Mouse (Mus musculus): ENCODE measurements around the gene Cct6b. TPM values are rescaled to one million over a fixed set of nuclear protein-coding genes. Genes with fewer than 3 reads are reported as not detected.
"Not testable (repeated sequence)": the region's sequence is repeated elsewhere in the genome, so short reads cannot be mapped to it uniquely, and the experiment has no call there.

The Cct6b gene
- total RNA-seq, 1 experiment: 0.98 TPM

DNA sequence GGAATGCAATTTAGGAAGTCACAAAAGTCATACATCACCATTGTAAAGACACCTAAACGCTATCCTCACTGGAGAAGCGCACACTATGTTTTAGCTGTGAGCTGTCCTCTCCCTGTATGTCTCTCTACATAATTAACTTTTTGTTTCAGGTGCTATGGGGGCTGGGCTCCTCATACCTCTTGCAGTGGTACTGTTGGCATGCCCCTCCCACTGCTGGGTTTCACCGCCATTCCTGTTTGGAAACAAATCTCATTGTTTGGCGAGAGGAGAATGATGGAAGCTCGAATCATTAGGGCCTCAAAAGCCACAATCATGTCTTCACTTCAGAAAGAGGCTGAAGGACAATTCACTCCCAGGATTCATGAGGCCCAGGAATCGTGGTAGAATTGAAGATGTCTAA, 59.0 kb downstream of the Cct6b start:
- no peak for DNase-seq (ENCODE audit: low read depth, low spot score)
- no peak overlapping the region for H3K27ac ChIP-seq (ENCODE audit: insufficient read depth, low read depth, low read length, poor library complexity, severe bottlenecking)
- TF ChIP-seq CHD2 (IDR thresholded peaks at IDR 0.05; ENCODE audit: low read depth, low read length): no peak
- TF ChIP-seq HCFC1 (IDR thresholded peaks at IDR 0.05; ENCODE audit: borderline replicate concordance, insufficient read depth, low read length): no peak
- TF ChIP-seq ZNF384 (IDR thresholded peaks at IDR 0.05; ENCODE audit: low read depth, low read length): no peak
- TF ChIP-seq MAFK (IDR thresholded peaks at IDR 0.05; ENCODE audit: insufficient read depth, low read depth, low read length): no peak
- no peak for TF ChIP-seq ZC3H11A (IDR thresholded peaks at IDR 0.05; ENCODE audit: borderline replicate concordance, low read depth, low read length)
- no peak overlapping the region for H3K9ac ChIP-seq (ENCODE audit: insufficient read depth, low read depth, low read length, poor library complexity, severe bottlenecking)
- no peaks in the 10 kb centered on the region for H3K4me1 ChIP-seq (ENCODE audit: control insufficient read depth in 2 of 2, insufficient read depth in 2 of 2, low read length in 2 of 2, poor library complexity in 1 of 2)
- no peaks in the 10 kb centered on the region for H3K36me3 ChIP-seq (ENCODE audit: control insufficient read depth, insufficient read depth, low read length, poor library complexity, severe bottlenecking)
- no peak overlapping the region for H3K4me3 ChIP-seq (ENCODE audit: insufficient read depth in 1 of 2, low read depth in 1 of 2, low read length in 2 of 2, poor library complexity in 1 of 2, severe bottlenecking in 1 of 2)
- H3K9me3 ChIP-seq (ENCODE audit: control insufficient read depth, insufficient read depth, low read depth, low read length): no peaks in the 10 kb centered on the region
- in situ Hi-C loops (cut with MboI; ENCODE audit: low sequenced_read_pairs in 2 of 2, unreplicated experiment in 2 of 2): loop anchor here in 1 of 2 experiments (25.0 kb wide), 1 partner anchor 468 kb away; no protein-coding TSS in a partner anchor

DNA sequence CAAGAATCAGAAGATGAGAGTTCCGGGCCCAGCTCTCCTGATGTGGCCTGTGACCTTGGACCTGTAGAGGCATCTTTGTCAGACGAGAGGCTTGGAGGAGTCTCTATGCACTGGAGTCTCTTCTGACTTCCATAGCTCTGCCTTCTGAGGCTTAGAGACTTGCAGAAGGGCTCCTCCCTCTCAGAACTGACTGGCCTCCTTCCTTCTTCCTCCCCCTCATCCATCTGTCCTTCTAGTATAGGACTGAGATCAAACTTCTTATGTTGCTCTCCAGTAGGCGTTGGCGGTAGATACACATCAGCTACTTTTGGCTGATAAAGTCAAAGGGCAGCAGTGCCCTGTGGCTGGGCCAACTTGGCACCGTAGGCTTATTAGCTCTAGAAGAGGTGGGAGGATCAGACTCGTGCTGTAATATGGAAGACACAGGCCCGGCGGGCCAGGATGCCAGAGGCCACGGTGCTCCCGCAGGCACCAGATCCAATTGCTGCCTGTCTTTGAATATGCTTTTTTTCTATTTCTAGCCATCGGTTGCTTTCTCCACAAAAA, 64.2 kb downstream of the Cct6b start:
- Histone ChIP-seq H3K27ac (ENCODE audit: insufficient read depth, low read depth, low read length, poor library complexity, severe bottlenecking) (no peak overlapping the region), H3K4me3 (ENCODE audit: insufficient read depth in 1 of 2, low read depth in 1 of 2, low read length in 2 of 2, poor library complexity in 1 of 2, severe bottlenecking in 1 of 2) (no peak overlapping the region), H3K36me3 (ENCODE audit: control insufficient read depth, insufficient read depth, low read length, poor library complexity, severe bottlenecking) (no peaks in the 10 kb centered on the region), H3K4me1 (ENCODE audit: control insufficient read depth in 2 of 2, insufficient read depth in 2 of 2, low read length in 2 of 2, poor library complexity in 1 of 2) (no peaks in the 10 kb centered on the region), H3K9me3 (ENCODE audit: control insufficient read depth, insufficient read depth, low read depth, low read length) (no peaks in the 10 kb centered on the region), H3K9ac (ENCODE audit: insufficient read depth, low read depth, low read length, poor library complexity, severe bottlenecking) (no peak overlapping the region)
- in situ Hi-C loops (cut with MboI; ENCODE audit: low sequenced_read_pairs in 2 of 2, unreplicated experiment in 2 of 2): loop anchor here in 1 of 2 experiments (25.0 kb wide), 1 partner anchor 463 kb away; no protein-coding TSS in a partner anchor
- no peak for TF ChIP-seq ZNF384 (IDR thresholded peaks at IDR 0.05; ENCODE audit: low read depth, low read length)
- no peak for TF ChIP-seq MAFK (IDR thresholded peaks at IDR 0.05; ENCODE audit: insufficient read depth, low read depth, low read length)
- TF ChIP-seq HCFC1 (IDR thresholded peaks at IDR 0.05; ENCODE audit: borderline replicate concordance, insufficient read depth, low read length): no peak
- no peak for TF ChIP-seq CHD2 (IDR thresholded peaks at IDR 0.05; ENCODE audit: low read depth, low read length)
- no peak for TF ChIP-seq ZC3H11A (IDR thresholded peaks at IDR 0.05; ENCODE audit: borderline replicate concordance, low read depth, low read length)
- DNase-seq (ENCODE audit: low read depth, low spot score): no peak

DNA sequence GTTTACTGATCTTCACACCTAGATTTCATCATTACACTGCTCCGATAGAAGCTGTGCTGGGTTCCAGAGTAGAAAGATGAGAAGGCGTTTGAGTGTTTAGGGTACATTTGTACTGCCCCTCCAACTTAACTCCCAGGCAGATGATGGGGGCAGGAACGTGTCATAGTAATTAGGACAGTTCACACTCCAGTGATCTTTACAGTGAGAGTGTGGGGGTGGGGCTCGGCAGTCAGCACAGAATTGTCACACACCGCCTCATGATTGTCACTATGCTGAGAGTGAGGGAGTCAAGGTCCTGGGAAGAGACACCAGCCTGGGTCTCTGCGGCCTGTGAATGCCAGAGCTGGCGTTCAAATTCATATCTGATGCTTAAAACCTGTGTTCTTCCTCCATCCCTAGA, 68.2 kb downstream of the Cct6b start:
- 0 out of 4 replicates have a peak, but pooled peaks cover 0 to under 1% of the 10 kb centered on the region in 2 experiments for H3K4me1 ChIP-seq (ENCODE audit: control insufficient read depth in 2 of 2, insufficient read depth in 2 of 2, low read length in 2 of 2, poor library complexity in 1 of 2)
- no peak overlapping the region for H3K27ac ChIP-seq (ENCODE audit: insufficient read depth, low read depth, low read length, poor library complexity, severe bottlenecking)
- no peak overlapping the region for H3K4me3 ChIP-seq (ENCODE audit: insufficient read depth in 1 of 2, low read depth in 1 of 2, low read length in 2 of 2, poor library complexity in 1 of 2, severe bottlenecking in 1 of 2)
- in situ Hi-C loops (cut with MboI; ENCODE audit: low sequenced_read_pairs in 2 of 2, unreplicated experiment in 2 of 2): no loop called here
- no peaks in the 10 kb centered on the region for H3K9me3 ChIP-seq (ENCODE audit: control insufficient read depth, insufficient read depth, low read depth, low read length)
- DNase-seq (ENCODE audit: low read depth, low spot score): no peak
- no peak overlapping the region for H3K9ac ChIP-seq (ENCODE audit: insufficient read depth, low read depth, low read length, poor library complexity, severe bottlenecking)
- TF ChIP-seq MAFK (IDR thresholded peaks at IDR 0.05; ENCODE audit: insufficient read depth, low read depth, low read length) (no peak), ZC3H11A (IDR thresholded peaks at IDR 0.05; ENCODE audit: borderline replicate concordance, low read depth, low read length) (no peak), CHD2 (IDR thresholded peaks at IDR 0.05; ENCODE audit: low read depth, low read length) (no peak), ZNF384 (IDR thresholded peaks at IDR 0.05; ENCODE audit: low read depth, low read length) (no peak), HCFC1 (IDR thresholded peaks at IDR 0.05; ENCODE audit: borderline replicate concordance, insufficient read depth, low read length) (no peak)
- H3K36me3 ChIP-seq (ENCODE audit: control insufficient read depth, insufficient read depth, low read length, poor library complexity, severe bottlenecking): no peaks in the 10 kb centered on the region

DNA sequence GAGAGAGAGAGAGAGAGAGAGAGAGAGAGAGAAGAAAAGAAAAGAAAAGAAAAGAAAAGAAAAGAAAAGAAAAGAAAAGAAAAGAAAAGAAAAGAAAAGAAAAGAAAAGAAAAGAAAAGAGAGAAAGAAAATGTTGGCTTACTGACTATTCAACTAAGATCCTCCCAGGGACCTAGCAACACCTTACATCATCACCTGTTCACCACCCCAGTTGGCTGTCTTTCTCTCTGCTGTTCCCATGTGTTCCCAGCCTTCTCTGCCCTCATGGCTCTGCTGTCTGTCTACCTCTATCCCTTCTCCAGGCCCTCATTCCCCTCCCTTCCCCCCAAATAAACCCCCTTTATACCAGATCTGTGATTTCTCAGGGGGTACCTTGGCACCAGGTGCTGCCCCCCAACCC, 69.2 kb downstream of the Cct6b start:
- H3K4me1 ChIP-seq (ENCODE audit: control insufficient read depth in 2 of 2, insufficient read depth in 2 of 2, low read length in 2 of 2, poor library complexity in 1 of 2); H3K27ac ChIP-seq (ENCODE audit: insufficient read depth, low read depth, low read length, poor library complexity, severe bottlenecking); DNase-seq (ENCODE audit: low read depth, low spot score); H3K36me3 ChIP-seq (ENCODE audit: control insufficient read depth, insufficient read depth, low read length, poor library complexity, severe bottlenecking); H3K9me3 ChIP-seq (ENCODE audit: control insufficient read depth, insufficient read depth, low read depth, low read length); H3K4me3 ChIP-seq (ENCODE audit: insufficient read depth in 1 of 2, low read depth in 1 of 2, low read length in 2 of 2, poor library complexity in 1 of 2, severe bottlenecking in 1 of 2); in situ Hi-C loops (cut with MboI; ENCODE audit: low sequenced_read_pairs in 2 of 2, unreplicated experiment in 2 of 2); H3K9ac ChIP-seq (ENCODE audit: insufficient read depth, low read depth, low read length, poor library complexity, severe bottlenecking): not testable (repeated sequence)

DNA sequence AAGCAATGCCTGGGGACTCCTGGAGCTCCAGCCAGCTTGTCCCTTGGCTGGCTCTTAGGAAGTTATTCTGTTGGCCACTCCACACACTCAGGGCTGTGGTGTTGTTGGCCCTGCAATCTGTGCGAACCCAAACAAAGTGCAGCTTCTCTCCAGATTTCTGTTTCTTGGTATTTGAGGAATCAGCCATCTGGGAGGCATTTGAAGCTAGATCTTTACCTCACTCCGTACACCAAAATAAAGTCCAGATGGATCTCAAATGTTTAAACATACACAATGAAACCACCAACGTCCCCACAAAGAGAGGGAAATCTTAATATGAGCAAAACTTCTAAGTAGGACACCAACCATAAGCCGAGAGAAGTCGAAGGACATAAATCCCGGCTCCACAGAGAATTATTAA, 71.5 kb downstream of the Cct6b start:
- no peak for DNase-seq (ENCODE audit: low read depth, low spot score)
- H3K9ac ChIP-seq (ENCODE audit: insufficient read depth, low read depth, low read length, poor library complexity, severe bottlenecking): no peak overlapping the region
- in situ Hi-C loops (cut with MboI; ENCODE audit: low sequenced_read_pairs in 2 of 2, unreplicated experiment in 2 of 2): no loop called here
- TF ChIP-seq CHD2 (IDR thresholded peaks at IDR 0.05; ENCODE audit: low read depth, low read length) (no peak), MAFK (IDR thresholded peaks at IDR 0.05; ENCODE audit: insufficient read depth, low read depth, low read length) (no peak), HCFC1 (IDR thresholded peaks at IDR 0.05; ENCODE audit: borderline replicate concordance, insufficient read depth, low read length) (no peak), ZNF384 (IDR thresholded peaks at IDR 0.05; ENCODE audit: low read depth, low read length) (no peak), ZC3H11A (IDR thresholded peaks at IDR 0.05; ENCODE audit: borderline replicate concordance, low read depth, low read length) (no peak)
- no peak overlapping the region for H3K4me3 ChIP-seq (ENCODE audit: insufficient read depth in 1 of 2, low read depth in 1 of 2, low read length in 2 of 2, poor library complexity in 1 of 2, severe bottlenecking in 1 of 2)
- H3K27ac ChIP-seq (ENCODE audit: insufficient read depth, low read depth, low read length, poor library complexity, severe bottlenecking): no peak overlapping the region
- peaks cover 2 to 9% of the 10 kb centered on the region in 2 experiments; a peak in 2 of 4 replicates for H3K4me1 ChIP-seq (ENCODE audit: control insufficient read depth in 2 of 2, insufficient read depth in 2 of 2, low read length in 2 of 2, poor library complexity in 1 of 2)
- no peaks in the 10 kb centered on the region for H3K9me3 ChIP-seq (ENCODE audit: control insufficient read depth, insufficient read depth, low read depth, low read length)
- H3K36me3 ChIP-seq (ENCODE audit: control insufficient read depth, insufficient read depth, low read length, poor library complexity, severe bottlenecking): no peaks in the 10 kb centered on the region

All from ES-E14 (cell line).